Mouse (Mus musculus) midbrain, embryonic 11.5 days (tissue): ENCODE data around the gene Mprip. TPM values are rescaled to one million over a fixed set of nuclear protein-coding genes. Genes with fewer than 3 reads are reported as not detected.

Source experiments
- ATAC-seq: fragments of 200-750 bp; cut with Nextera tagmentation; 2 replicates; pipeline ENCODE4 v1.8.0; 2017; ENCODE audit warnings: moderate TSS enrichment, moderate library complexity; ENCODE audit not compliant: low FRiP score
- DNase-seq: peaks from one replicate; pipeline ENCODE4 v3.0.0; 2015; ENCODE audit warnings: low spot score; ENCODE audit errors: missing footprints
- H3K27ac ChIP-seq: fragments of 300-500 bp; sonication (generic); 2 replicates; pipeline ENCODE4 v1.5.1; 2014; ENCODE audit warnings: low read depth, low read length
- H3K27me3 ChIP-seq: fragments of 300-500 bp; sonication (generic); 2 replicates; pipeline ENCODE4 v1.6.1; 2014; ENCODE audit warnings: mild to moderate bottlenecking, low read length, moderate library complexity, mixed read lengths; ENCODE audit not compliant: control insufficient read depth, insufficient read depth
- H3K36me3 ChIP-seq: fragments of 300-500 bp; sonication (generic); 2 replicates; pipeline ENCODE4 v1.6.1; 2014; ENCODE audit warnings: mild to moderate bottlenecking, low read length, moderate library complexity, mixed read lengths; ENCODE audit not compliant: control insufficient read depth, insufficient read depth
- H3K4me1 ChIP-seq: fragments of 300-500 bp; sonication (generic); 2 replicates; pipeline ENCODE4 v1.6.1; 2014; ENCODE audit warnings: low read length; ENCODE audit not compliant: control insufficient read depth, insufficient read depth
- H3K4me2 ChIP-seq: fragments of 300-500 bp; sonication (generic); 2 replicates; pipeline ENCODE4 v1.6.1; 2014; ENCODE audit warnings: mild to moderate bottlenecking, moderate library complexity
- H3K4me3 ChIP-seq: fragments of 300-500 bp; sonication (generic); 2 replicates; pipeline ENCODE4 v1.5.1; 2014; ENCODE audit warnings: low read depth, low read length
- H3K9ac ChIP-seq: fragments of 300-500 bp; sonication (generic); 2 replicates; pipeline ENCODE4 v1.6.1; 2014; ENCODE audit warnings: low read length
- H3K9me3 ChIP-seq: fragments of 300-500 bp; sonication (generic); 2 replicates; pipeline ENCODE4 v1.6.1; 2016; ENCODE audit warnings: low read length; ENCODE audit not compliant: control insufficient read depth
- WGBS: fragments of 180-500 bp; shearing (Covaris S2); extraction: QIAGEN DNeasy Blood & Tissue Kit; methylation state at CpG from one replicate; pipeline ENCODE4 v1.1.7; 2014; 5-methylcytosine and 5-hydroxymethylcytosine counted together
- polyA plus RNA-seq: library from polyadenylated mRNA; unstranded; fragments of >200 nt; fragmentation: Nextera tagmentation; extraction: Ambion mirVana; gene quantifications from 2 replicates; pipeline ENCODE4 v1.2.1, GENCODE M21; 2014

Mprip gene
- polyA plus RNA-seq, 1 experiment from 2014 or later = 69.5 TPM

DNA sequence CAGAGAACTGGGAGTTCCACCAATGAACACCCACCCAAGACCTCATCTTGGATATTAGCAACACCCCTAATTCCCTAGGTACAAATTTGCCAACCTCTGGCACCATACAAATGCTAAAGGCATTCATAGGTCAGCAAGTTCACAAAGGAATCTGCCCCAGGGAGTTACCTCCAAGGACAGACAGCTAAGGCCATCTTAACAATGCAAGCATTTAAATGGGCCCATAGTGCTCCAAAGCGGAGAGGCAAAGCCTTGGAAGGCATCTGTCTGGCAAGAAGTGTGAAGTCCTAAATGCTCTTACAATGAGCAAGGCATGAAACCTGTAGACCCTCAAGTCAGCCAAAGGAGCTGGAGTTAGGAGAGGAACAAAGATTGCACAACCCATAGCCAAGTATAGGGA is 153.2 kb downstream of the Mprip start:
- ATAC-seq = no peak
- Histone ChIP-seq H3K9me3 (no peaks in the 10 kb centered on the region), H3K4me1 (no peaks in the 10 kb centered on the region), H3K36me3 (peaks cover 17% of the 10 kb centered on the region), H3K9ac (no peak overlapping the region), H3K4me2 (no peak overlapping the region), H3K27ac (no peak overlapping the region), H3K4me3 (no peak overlapping the region), H3K27me3 (no peaks in the 10 kb centered on the region)
- DNase-seq = no peak
- 72% methylated on average over 1 of the region's 1 CpGs for WGBS

DNA sequence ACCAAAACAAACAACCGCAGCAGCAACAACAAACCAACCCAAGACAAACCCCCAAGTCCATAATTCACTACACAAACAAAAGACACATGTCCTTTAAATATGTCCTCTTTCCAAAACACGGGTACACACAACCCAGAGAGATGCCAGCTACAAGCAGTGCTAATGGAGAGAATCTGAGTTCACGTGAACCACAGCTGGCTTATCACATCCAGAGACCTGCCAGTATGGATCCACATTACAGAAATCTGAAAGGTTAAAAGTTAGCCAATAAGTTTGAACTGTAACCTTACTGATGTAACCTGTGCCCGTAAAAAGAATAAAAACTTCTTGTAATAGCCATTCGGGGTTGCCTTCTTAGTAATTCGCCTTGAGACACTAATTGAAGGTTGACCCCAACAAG is 153.8 kb downstream of the Mprip start:
- H3K27ac ChIP-seq = no peak overlapping the region
- no peaks in the 10 kb centered on the region for H3K4me1 ChIP-seq
- no peak overlapping the region for H3K9ac ChIP-seq
- no peaks in the 10 kb centered on the region for H3K27me3 ChIP-seq
- no peak overlapping the region for H3K4me2 ChIP-seq
- H3K4me3 ChIP-seq = no peak overlapping the region
- 92% methylated on average over 6 of the region's 6 CpGs for WGBS
- DNase-seq (no peak), ATAC-seq (no peak)
- peaks cover 23% of the 10 kb centered on the region for H3K36me3 ChIP-seq
- no peaks in the 10 kb centered on the region for H3K9me3 ChIP-seq

DNA sequence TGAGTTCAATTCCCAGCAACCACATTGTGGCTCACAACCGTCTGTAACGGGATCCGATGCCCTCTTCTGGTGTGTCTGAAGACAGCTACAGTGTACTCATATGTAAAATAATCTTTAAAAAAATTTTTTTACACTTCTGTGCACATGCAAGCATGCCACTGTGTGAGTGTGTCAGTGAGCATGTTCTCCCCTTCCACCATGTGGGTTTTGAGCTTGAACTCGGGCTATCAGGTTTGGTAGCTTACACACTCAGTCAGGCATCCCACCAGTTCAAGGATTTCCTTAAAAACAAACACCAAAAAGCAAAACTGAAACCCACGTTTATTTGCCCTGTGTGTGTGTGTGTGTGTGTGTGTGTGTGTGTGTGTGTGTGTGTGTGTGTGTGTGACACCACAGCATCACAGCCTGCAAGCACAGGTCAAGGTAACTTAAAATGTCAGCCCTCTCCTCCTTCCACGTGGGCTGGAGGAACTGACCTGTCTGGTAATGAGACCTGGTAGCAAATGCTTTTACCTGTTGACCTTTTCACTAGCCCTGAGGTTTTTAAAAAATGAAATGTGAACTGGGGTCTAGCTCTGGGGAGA is 154.5 kb downstream of the Mprip start:
- H3K36me3 ChIP-seq = peaks cover 27% of the 10 kb centered on the region
- H3K27me3 ChIP-seq = no peaks in the 10 kb centered on the region
- WGBS = 89% methylated on average over 6 of the region's 6 CpGs

DNA sequence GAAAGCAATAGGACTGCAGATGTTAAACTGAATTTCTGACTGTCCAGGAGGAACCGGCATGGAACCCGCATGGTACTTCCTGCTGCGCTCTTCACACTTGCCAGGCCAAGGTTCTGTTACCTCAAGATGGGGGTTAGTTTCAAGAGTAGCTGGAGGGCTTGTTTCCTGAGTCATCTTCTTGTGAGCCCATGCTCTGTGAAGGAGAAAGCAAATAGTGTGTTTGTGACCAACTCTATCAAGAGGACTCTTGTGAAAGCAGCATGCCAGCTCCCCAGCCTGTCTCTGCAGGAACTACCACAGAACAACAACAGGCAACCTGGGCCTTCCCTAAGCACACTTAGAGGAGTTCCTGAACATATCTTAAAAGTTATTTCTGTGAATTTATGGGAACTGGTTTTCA is 156.8 kb downstream of the Mprip start:
- Histone ChIP-seq H3K4me2 (no peak overlapping the region), H3K4me1 (no peaks in the 10 kb centered on the region), H3K9ac (no peak overlapping the region), H3K27ac (no peak overlapping the region), H3K9me3 (no peaks in the 10 kb centered on the region), H3K36me3 (peaks cover 30% of the 10 kb centered on the region), H3K4me3 (no peak overlapping the region), H3K27me3 (no peaks in the 10 kb centered on the region)
- no peak for DNase-seq
- WGBS = 99% methylated on average over 3 of the region's 3 CpGs
- ATAC-seq = no peak

More for the DNA sequence above, 154.5 kb downstream of the Mprip start:
- DNase-seq (no peak), ATAC-seq (no peak)
- no peak overlapping the region for H3K4me2 ChIP-seq
- no peak overlapping the region for H3K27ac ChIP-seq
- no peak overlapping the region for H3K9ac ChIP-seq
- no peaks in the 10 kb centered on the region for H3K9me3 ChIP-seq
- no peaks in the 10 kb centered on the region for H3K4me1 ChIP-seq
- H3K4me3 ChIP-seq = no peak overlapping the region

DNA sequence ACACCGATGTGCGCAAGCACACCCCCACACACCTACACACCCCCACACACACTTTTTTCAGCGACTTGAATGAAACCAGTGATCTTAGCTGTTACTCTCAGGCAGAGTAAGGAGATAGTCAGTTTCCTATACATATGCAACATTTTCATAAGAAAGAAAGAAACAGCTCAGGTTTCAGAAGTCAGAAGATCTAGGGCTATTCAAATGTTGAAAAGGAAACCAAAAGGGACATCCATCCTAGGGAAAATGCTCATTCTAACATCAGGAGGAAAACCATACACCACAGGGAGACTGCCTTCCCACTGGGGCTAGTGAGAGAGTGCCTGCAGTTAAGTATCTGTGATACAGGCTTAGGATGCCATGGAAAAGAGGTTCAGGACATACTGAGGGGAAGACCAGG is 160.5 kb downstream of the Mprip start:
- 85% methylated on average over 3 of the region's 3 CpGs for whole genome bisulfite sequencing
- DNase-seq (no peak), ATAC-seq (no peak)
- Histone ChIP-seq H3K4me3 (no peak overlapping the region), H3K9me3 (no peaks in the 10 kb centered on the region), H3K27me3 (no peaks in the 10 kb centered on the region), H3K4me1 (no peaks in the 10 kb centered on the region), H3K36me3 (peaks cover 45% of the 10 kb centered on the region), H3K4me2 (no peak overlapping the region), H3K27ac (no peak overlapping the region), H3K9ac (no peak overlapping the region)

Other genes with a start within 250 kb of the Mprip start
- 12.4 and 14.3 TPM in 2 replicates for gene Jmjd4, start 211.3 kb upstream of the Mprip start, polyA plus RNA-seq
- 144 and 159 TPM in 2 replicates for gene Snap47, start 210.1 kb upstream of the Mprip start, polyA plus RNA-seq
- gene Zfp867, start 188.8 kb upstream of the Mprip start, polyA plus RNA-seq = 11.4 and 11.9 TPM in 2 replicates
- 19.1 and 22.4 TPM in 2 replicates for gene Zkscan17, start 134.6 kb upstream of the Mprip start, polyA plus RNA-seq
- gene Nlrp3, start 119.7 kb upstream of the Mprip start, polyA plus RNA-seq = not detected in 2 replicates
- not detected in 2 replicates for gene Olfr222, start 85.1 kb upstream of the Mprip start, polyA plus RNA-seq
- gene Olfr223, start 68.0 kb upstream of the Mprip start, polyA plus RNA-seq = not detected in 2 replicates
- gene Pld6, start 126.3 kb downstream of the Mprip start, polyA plus RNA-seq = 0.36 and 0.79 TPM in 2 replicates
- gene Flcn, start 148.7 kb downstream of the Mprip start, polyA plus RNA-seq = 27.4 and 28.2 TPM in 2 replicates
- gene Nt5m, start 178.1 kb downstream of the Mprip start, polyA plus RNA-seq = 38.8 and 40.4 TPM in 2 replicates
- 252 and 256 TPM in 2 replicates for gene Cops3, start 178.5 kb downstream of the Mprip start, polyA plus RNA-seq